Mouse (Mus musculus) testis, adult 2 months (tissue): Measurements from ENCODE around the gene Mnt.

Experiments
- CTCF ChIP-seq: fragments of 200-500 bp; IDR thresholded peaks from 2 replicates; pipeline ENCODE4 v1.5.1; 2012; ENCODE audit warnings: low read depth, mild to moderate bottlenecking, inconsistent platforms, low read length, moderate library complexity; ENCODE audit not compliant: control insufficient read depth, insufficient read depth, insufficient replicate concordance
- POLR2A ChIP-seq: fragments of 200-500 bp; IDR thresholded peaks from 2 replicates; pipeline ENCODE4 v1.6.1; 2012; ENCODE audit warnings: low read depth, mild to moderate bottlenecking, inconsistent platforms, low read length, moderate library complexity; ENCODE audit not compliant: control insufficient read depth

DNA sequence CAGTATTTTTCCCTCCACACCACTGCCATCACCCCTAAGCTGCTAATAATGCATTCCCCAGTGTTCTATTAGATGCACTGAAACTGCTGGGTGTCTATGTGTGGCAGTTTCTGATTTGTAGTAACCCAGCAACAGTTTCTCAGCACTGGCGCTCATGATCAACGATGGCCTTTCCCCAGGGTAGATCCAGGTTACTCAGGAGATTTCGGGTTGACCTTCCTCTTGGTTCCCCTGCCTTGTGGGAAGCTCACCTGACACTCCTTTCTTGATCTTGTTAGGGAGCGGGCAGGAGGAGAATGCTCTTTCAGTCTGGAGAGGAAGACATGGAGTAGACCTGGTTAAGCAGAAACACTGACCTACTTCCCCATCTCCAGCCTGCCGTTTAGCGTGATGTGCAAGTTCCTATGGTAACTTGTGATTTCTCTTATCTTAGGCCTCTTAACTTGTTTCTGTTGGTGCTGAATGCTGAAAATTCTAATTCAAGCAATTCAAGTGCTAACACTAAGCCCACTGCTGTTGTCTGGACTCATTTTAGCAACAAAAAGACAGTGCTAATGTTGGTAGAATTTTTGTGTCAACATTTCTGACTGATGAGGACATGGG, 22.4 kb upstream of the Mnt start:
- no peak for TF ChIP-seq POLR2A
- no peak for TF ChIP-seq CTCF
